Mouse (Mus musculus) midbrain, embryonic 15.5 days (tissue): ENCODE results near the gene Aox2. TPM values are rescaled to one million over a fixed set of nuclear protein-coding genes. Genes with fewer than 3 reads are reported as not detected.

Experiments
- ATAC-seq: fragments of 200-750 bp; cut with Nextera tagmentation; replicated peaks from 2 replicates; pipeline ENCODE4 v1.8.0; 2017; ENCODE audit warnings: moderate TSS enrichment
- H3K27ac ChIP-seq: fragments of 300-500 bp; sonication (generic); 2 replicates; pipeline ENCODE4 v1.5.1; 2015; ENCODE audit warnings: mild to moderate bottlenecking, inconsistent platforms
- H3K27me3 ChIP-seq: fragments of 300-500 bp; sonication (generic); replicated peaks from 2 replicates; pipeline ENCODE4 v1.6.1; 2015; ENCODE audit warnings: inconsistent platforms
- H3K36me3 ChIP-seq: fragments of 300-500 bp; sonication (generic); replicated peaks from 2 replicates; pipeline ENCODE4 v1.6.1; 2015; ENCODE audit warnings: inconsistent platforms
- H3K4me1 ChIP-seq: fragments of 300-500 bp; sonication (generic); 2 replicates; pipeline ENCODE4 v1.6.1; 2015; ENCODE audit warnings: inconsistent platforms
- H3K4me2 ChIP-seq: fragments of 300-500 bp; sonication (generic); 2 replicates; pipeline ENCODE4 v1.6.1; 2015; ENCODE audit warnings: inconsistent platforms, mild to moderate bottlenecking, moderate library complexity
- H3K4me3 ChIP-seq: fragments of 300-500 bp; sonication (generic); 2 replicates; pipeline ENCODE4 v1.5.1; 2015; ENCODE audit warnings: mild to moderate bottlenecking, inconsistent platforms
- H3K9ac ChIP-seq: fragments of 300-500 bp; sonication (generic); 2 replicates; pipeline ENCODE4 v1.6.1; 2015; ENCODE audit warnings: mild to moderate bottlenecking, inconsistent platforms
- H3K9me3 ChIP-seq: fragments of 300-500 bp; sonication (generic); 2 replicates; pipeline ENCODE4 v1.6.1; 2016; ENCODE audit warnings: inconsistent platforms
- WGBS: fragments of 180-500 bp; shearing (Covaris S2); methylation state at CpG from one replicate; pipeline ENCODE4 v1.1.7; 2015; ENCODE audit warnings: mixed read lengths; 5-methylcytosine and 5-hydroxymethylcytosine counted together
- polyA plus RNA-seq: library from polyadenylated mRNA; unstranded; fragments of >200 nt; fragmentation: Nextera tagmentation; extraction: Ambion mirVana; gene quantifications from 2 replicates; pipeline ENCODE4 v1.2.1, GENCODE M21; 2015

Aox2 gene
- polyA plus RNA-seq = not detected in 2 replicates

DNA sequence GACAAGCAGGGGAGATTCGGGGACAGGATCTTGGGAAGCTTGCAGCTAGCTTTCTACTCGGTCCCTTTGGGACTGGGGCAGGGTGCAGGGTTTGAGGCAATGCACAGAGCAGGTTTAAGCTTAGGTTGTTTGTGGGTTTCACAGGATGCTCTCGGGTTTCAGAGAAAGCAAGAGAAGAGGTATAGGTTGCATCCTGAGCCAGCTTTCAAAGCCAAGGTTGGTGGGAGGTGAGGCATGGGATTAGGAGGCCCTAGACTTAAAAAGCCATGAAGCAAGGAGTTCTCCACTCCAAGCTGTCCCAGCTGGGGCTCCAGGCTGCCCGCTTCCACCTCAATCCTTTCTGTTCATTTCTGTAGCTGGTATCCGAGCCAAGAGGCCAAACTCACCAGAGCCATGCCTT is at the start of gene Aox2:
Aox2 (plus strand) TSS at position 301 of the 400 bp plus-strand sequence.
- Histone ChIP-seq H3K36me3 (no peaks in the 10 kb centered on the region), H3K4me2 (no peak within 1 kb of the TSS), H3K9me3 (no peaks in the 10 kb centered on the region), H3K4me3 (no peak within 1 kb of the TSS), H3K27ac (no peak within 1 kb of the TSS), H3K27me3 (no peaks in the 10 kb centered on the region), H3K9ac (no peak within 1 kb of the TSS), H3K4me1 (no peaks in the 10 kb centered on the region)
- no peak for ATAC-seq
- WGBS = 70% methylated on average over 5 of the region's 5 CpGs

DNA sequence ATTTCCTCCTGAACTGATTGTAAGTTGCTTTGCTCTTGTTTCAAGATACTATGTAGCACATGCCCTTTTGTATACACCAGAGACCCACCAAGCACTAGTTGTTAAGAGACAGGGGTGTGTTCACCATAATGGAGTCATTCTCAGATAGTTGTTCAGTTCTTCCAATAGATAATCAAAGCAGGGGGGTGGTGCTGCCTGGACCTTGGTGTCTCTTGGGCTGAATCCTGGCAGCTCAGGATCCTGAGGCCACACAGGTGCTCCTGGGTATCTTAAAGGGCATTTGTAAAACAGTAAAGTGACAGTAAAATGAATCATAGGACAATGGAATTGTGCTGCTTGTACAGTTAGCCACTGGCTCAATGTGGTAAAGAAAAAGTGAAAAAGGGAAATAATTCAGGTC is 49.2 kb upstream of the Aox2 start:
- no peak for ATAC-seq
- Histone ChIP-seq H3K27me3 (no peaks in the 10 kb centered on the region), H3K27ac (no peak overlapping the region), H3K9ac (no peak overlapping the region), H3K9me3 (no peaks in the 10 kb centered on the region), H3K36me3 (no peaks in the 10 kb centered on the region), H3K4me3 (no peak overlapping the region), H3K4me2 (no peak overlapping the region), H3K4me1 (no peaks in the 10 kb centered on the region)

GRCm38 (mm10) chr1:58229774-58230173 is 48.4 kb upstream of the Aox2 start:
- Histone ChIP-seq H3K27me3 (no peaks in the 10 kb centered on the region), H3K9me3 (no peaks in the 10 kb centered on the region), H3K4me2 (no peak overlapping the region), H3K27ac (no peak overlapping the region), H3K36me3 (no peaks in the 10 kb centered on the region), H3K9ac (no peak overlapping the region), H3K4me3 (no peak overlapping the region), H3K4me1 (no peaks in the 10 kb centered on the region)
- WGBS = 87% methylated on average over 4 of the region's 4 CpGs
- ATAC-seq = no peak

- Histone ChIP-seq H3K36me3 (no peaks in the 10 kb centered on the region), H3K27ac (no peak overlapping the region)
- ATAC-seq = no peak
Measured at GRCm38 (mm10) chr1:58230542-58230941, 47.6 kb upstream of the Aox2 start.

GRCm38 (mm10) chr1:58235405-58235804 is 42.7 kb upstream of the Aox2 start:
- no peak overlapping the region for H3K27ac ChIP-seq
- H3K4me2 ChIP-seq = no peak overlapping the region
- ATAC-seq = no peak
- H3K4me3 ChIP-seq = no peak overlapping the region
- 44% methylated on average over 5 of the region's 5 CpGs for WGBS
- no peak overlapping the region for H3K9ac ChIP-seq
- no peaks in the 10 kb centered on the region for H3K36me3 ChIP-seq
- no peaks in the 10 kb centered on the region for H3K9me3 ChIP-seq
- no peaks in the 10 kb centered on the region for H3K4me1 ChIP-seq
- H3K27me3 ChIP-seq = no peaks in the 10 kb centered on the region

More at GRCm38 (mm10) chr1:58230542-58230941, 47.6 kb upstream of the Aox2 start:
- Histone ChIP-seq H3K4me3 (no peak overlapping the region), H3K27me3 (no peaks in the 10 kb centered on the region), H3K4me1 (no peaks in the 10 kb centered on the region), H3K9ac (no peak overlapping the region), H3K4me2 (no peak overlapping the region), H3K9me3 (no peaks in the 10 kb centered on the region)
- 56% methylated on average over 5 of the region's 5 CpGs for WGBS

DNA sequence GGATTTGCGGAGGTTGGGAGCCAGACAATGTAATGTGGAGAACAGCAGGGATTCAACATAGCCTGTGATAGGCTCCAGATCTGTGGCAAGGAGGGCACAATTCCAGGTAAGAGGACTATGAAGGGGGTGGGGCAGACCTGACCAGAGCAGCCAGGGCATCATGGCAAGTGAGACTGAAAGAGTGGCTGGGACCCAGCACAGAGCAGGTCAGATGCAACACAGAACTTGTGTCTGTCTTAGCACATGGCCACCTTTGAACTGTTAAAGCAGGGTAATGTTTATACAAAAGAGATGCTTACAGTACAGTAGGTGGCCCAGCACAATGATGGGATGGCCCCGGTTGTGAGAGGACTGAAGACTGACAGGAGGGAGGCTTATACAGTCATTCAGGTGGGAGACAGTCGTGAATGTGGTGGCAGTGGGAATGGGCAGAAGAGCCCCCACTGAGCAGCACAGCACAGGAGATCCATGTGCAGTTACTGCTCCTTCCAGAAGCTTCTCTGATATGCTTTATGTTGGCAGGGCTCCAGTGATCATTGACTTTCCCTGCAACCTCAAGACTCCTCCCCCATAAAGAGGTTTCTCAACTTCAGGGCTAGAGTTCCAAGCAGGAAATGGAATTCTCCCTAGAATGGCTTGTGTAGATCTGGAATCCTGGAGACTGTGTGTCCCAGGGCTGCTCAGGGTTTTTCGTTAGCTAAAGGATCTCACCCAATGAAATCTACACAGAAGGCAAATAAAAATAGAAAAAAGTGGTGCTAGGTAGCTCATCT is 40.4 kb upstream of the Aox2 start:
- no peak overlapping the region for H3K4me3 ChIP-seq
- H3K27me3 ChIP-seq = no peaks in the 10 kb centered on the region
- H3K9me3 ChIP-seq = no peaks in the 10 kb centered on the region
- no peak for ATAC-seq
- no peaks in the 10 kb centered on the region for H3K36me3 ChIP-seq
- no peak overlapping the region for H3K9ac ChIP-seq
- H3K4me1 ChIP-seq = no peaks in the 10 kb centered on the region
- H3K27ac ChIP-seq = no peak overlapping the region
- H3K4me2 ChIP-seq = no peak overlapping the region
- WGBS = 70% methylated on average over 4 of the region's 4 CpGs

GRCm38 (mm10) chr1:58238440-58238839 is 39.7 kb upstream of the Aox2 start:
- Histone ChIP-seq H3K9ac (no peak overlapping the region), H3K27ac (no peak overlapping the region), H3K4me2 (no peak overlapping the region), H3K4me1 (no peaks in the 10 kb centered on the region), H3K27me3 (no peaks in the 10 kb centered on the region), H3K36me3 (no peaks in the 10 kb centered on the region), H3K9me3 (no peaks in the 10 kb centered on the region), H3K4me3 (no peak overlapping the region)
- WGBS = 90% methylated on average over 5 of the region's 5 CpGs
- no peak for ATAC-seq

GRCm38 (mm10) chr1:58238961-58239360 is 39.2 kb upstream of the Aox2 start:
- H3K9me3 ChIP-seq = no peaks in the 10 kb centered on the region
- no peak for ATAC-seq
- 95% methylated on average over 9 of the region's 9 CpGs for WGBS
- H3K27me3 ChIP-seq = no peaks in the 10 kb centered on the region
- no peaks in the 10 kb centered on the region for H3K36me3 ChIP-seq
- H3K4me1 ChIP-seq = no peaks in the 10 kb centered on the region
- H3K27ac ChIP-seq = no peak overlapping the region
- H3K4me3 ChIP-seq = no peak overlapping the region
- H3K9ac ChIP-seq = no peak overlapping the region
- H3K4me2 ChIP-seq = no peak overlapping the region

- 77% methylated on average over 6 of the region's 6 CpGs for WGBS
- Histone ChIP-seq H3K36me3 (no peaks in the 10 kb centered on the region), H3K27ac (no peak overlapping the region)
Measured at GRCm38 (mm10) chr1:58240347-58240746, 37.8 kb upstream of the Aox2 start.

GRCm38 (mm10) chr1:58244487-58244886 is 33.6 kb upstream of the Aox2 start:
- Histone ChIP-seq H3K27ac (no peak overlapping the region), H3K4me2 (no peak overlapping the region), H3K36me3 (no peaks in the 10 kb centered on the region), H3K9ac (no peak overlapping the region), H3K4me1 (no peaks in the 10 kb centered on the region), H3K27me3 (no peaks in the 10 kb centered on the region), H3K4me3 (no peak overlapping the region), H3K9me3 (no peaks in the 10 kb centered on the region)
- ATAC-seq = no peak
- 83% methylated on average over 3 of the region's 3 CpGs for WGBS

More at GRCm38 (mm10) chr1:58240347-58240746, 37.8 kb upstream of the Aox2 start:
- ATAC-seq = no peak
- Histone ChIP-seq H3K4me2 (no peak overlapping the region), H3K9ac (no peak overlapping the region), H3K4me3 (no peak overlapping the region), H3K9me3 (no peaks in the 10 kb centered on the region), H3K27me3 (no peaks in the 10 kb centered on the region), H3K4me1 (no peaks in the 10 kb centered on the region)

DNA sequence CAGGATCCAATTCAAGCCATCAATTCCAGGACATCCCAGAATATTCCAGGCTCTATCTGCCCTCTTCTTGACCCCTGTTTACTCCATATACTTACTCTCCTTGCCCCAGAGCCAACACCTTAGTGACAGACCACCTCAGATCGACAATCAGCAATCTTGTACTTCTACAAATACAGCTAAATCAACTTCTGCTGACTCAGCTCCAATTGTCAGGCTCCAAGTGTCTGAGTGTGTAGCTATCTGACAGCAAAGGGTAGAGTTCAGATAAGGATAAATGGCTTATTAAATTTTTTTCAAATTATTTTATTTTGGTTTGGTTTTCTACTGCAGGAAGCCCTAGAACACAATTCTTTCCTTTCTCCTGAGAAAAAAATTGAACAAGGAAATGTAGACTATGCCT is 29.6 kb upstream of the Aox2 start:
- H3K4me2 ChIP-seq = no peak overlapping the region
- H3K27me3 ChIP-seq = no peaks in the 10 kb centered on the region
- no peaks in the 10 kb centered on the region for H3K4me1 ChIP-seq
- no peak overlapping the region for H3K27ac ChIP-seq
- 71% methylated on average over 1 of the region's 1 CpGs for WGBS
- no peaks in the 10 kb centered on the region for H3K9me3 ChIP-seq
- no peak overlapping the region for H3K9ac ChIP-seq
- H3K36me3 ChIP-seq = no peaks in the 10 kb centered on the region
- ATAC-seq = no peak
- no peak overlapping the region for H3K4me3 ChIP-seq

DNA sequence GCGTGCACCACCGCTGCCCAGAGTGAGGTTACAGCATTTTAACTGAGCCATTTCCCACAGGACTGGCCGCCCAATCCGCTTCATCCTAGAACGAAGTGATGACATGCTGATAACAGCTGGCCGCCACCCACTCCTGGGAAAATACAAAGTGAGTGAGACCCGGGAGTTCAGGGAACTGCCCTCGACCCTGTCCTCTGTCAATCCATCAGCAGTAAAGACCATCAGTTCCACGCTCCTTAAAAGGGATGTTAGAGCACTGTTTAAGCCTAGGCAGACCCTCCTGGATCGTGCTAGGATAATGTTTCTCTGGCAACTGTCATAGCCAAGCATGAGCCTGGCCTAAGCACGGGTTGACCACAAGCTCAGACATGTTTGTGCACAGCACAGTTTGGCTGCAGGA is 24.7 kb upstream of the Aox2 start:
- no peak overlapping the region for H3K4me2 ChIP-seq
- no peak overlapping the region for H3K4me3 ChIP-seq
- no peaks in the 10 kb centered on the region for H3K9me3 ChIP-seq
- no peak overlapping the region for H3K9ac ChIP-seq
- H3K4me1 ChIP-seq = no peaks in the 10 kb centered on the region
- no peak overlapping the region for H3K27ac ChIP-seq
- no peaks in the 10 kb centered on the region for H3K27me3 ChIP-seq
- no peak for ATAC-seq
- H3K36me3 ChIP-seq = no peaks in the 10 kb centered on the region
- 85% methylated on average over 11 of the region's 11 CpGs for WGBS
